Mouse (Mus musculus) leukemia stem cell, adult 10-12 weeks (primary cell): Measurements from ENCODE around the gene AB124611. TPM values are rescaled to one million over a fixed set of nuclear protein-coding genes. Genes with fewer than 3 reads are reported as not detected.

Experiments used
- polyA plus RNA-seq: library from polyadenylated mRNA; stranded (reverse); fragments of >175 nt; gene quantifications from 2 replicates; pipeline ENCODE4 v1.2.3, GENCODE M21; 2012; ENCODE audit warnings: low replicate concordance

AB124611 gene
- polyA plus RNA-seq, result 70.9 and 71.6 TPM in 2 replicates

DNA sequence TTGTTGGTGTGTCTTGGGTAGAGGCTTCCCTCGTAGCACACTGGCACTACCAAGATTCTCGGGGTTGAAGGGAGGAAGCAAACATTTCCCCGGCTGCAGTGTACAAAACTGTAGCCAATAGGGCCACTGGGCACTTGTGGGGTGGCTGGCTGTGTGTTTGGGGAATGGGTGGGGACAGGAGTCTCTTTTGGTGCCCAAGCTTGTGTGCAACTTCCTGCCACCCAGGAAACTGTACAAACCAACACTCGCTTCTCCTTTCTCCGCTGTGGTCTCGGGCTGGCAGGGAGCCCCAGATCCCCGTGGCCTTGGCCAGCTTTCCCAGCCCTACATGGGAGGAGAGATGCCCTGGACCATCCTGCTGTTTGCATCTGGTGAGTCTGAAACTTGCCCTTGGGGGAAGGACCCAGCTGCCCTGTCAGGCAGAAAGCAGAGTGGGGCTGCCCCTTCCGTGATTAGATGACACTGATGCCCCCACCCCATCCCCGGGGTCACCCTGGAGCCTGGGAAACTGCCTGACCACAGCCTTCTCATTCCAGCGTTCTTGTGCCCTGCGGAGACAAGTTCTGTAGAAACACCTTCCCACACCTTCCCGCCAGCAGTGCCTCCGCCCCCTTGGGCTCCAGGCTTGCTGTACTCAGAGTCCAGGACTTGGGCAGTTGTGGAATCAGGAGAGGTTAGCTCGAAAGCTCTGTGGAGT, at the start of gene AB124611:
AB124611 (plus strand) TSS at position 240 of the 697 bp plus-strand sequence.

DNA sequence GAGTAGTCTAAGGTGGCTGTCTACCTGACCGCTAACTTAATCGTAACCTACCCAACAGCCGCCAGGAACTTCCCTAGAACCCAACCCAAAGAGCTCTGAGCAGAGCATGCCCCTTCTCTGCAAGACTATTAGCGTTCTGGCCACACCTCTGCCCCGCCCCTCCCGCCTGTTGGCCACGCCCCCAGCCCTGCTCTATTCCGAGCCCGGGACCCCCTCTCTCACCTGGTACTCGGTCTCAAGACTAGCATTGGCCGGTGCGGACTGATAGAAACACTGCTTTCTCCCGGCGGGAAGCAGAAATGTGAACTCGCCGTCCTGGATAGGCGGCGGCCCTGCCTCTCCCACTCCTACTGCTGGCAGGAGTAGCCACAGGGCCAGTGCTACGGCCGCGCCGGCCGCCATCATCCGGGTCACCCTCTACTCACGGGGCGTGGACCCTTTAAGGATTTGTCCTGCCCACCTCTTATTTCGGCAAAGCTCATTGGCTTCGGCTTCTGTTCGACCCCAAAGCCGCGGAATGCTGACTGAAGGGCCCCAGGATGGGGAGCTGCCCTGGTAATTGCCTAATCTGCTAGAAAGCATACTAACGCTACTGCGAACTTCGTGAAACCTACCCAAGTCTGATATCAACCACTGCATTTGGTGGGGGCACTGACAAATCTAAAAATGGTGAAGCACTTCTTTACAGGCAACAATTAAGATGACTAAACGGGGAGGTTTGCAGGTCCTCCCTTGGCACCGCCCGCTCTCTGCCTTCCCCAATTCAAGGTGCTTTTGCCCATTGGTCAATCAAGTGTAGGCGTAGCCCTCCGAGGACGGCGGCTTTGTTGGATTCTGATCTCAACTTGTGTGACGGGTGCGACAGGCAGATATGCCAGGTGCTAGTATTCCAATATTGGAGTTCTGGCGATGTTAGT, 15.9 kb upstream of the AB124611 start, which contains the start of gene Tmed1:
Tmed1 (minus strand) TSS at position 481 of the 917 bp plus-strand sequence.

DNA sequence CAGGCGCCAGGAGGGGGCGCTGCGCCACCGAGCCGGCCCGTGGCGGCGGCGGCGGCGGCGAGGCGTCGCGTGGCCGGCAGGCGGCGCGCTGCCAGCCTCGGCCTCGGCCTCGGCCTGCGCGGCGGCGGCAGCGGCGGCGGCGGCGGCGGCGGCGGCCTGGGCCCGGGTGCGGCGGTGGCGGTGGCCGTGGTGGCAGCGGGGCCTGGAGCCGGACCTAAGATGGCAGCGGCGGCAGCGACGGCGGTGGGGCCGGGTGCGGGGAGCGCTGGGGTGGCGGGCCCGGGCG, 20.8 kb downstream of the AB124611 start, which contains the start of gene Carm1:
Carm1 (plus strand) TSS at position 106 of the 286 bp plus-strand sequence.

DNA sequence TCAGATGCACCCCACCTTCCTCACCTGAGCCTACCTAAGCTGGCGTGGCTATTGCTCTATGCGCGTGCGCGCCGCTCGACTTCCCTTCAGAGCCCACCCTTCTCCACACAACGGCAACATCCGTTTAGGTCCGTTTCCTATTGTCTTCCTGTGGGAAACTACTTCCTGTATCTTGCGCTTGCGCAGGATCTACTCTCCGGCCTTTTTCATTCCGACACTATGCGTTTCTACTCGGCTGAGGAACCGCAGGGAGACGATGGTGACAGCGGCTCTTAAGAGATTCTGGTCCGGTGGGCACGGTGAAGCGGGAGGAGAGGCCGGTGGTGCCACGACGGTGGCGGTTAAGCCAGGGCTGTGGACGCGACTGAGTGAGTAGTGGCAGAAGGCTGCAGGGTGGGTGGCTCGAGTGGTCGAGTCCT, 66.7 kb downstream of the AB124611 start, which contains the start of the genes Timm29 and Yipf2:
Timm29 (plus strand) TSS at position 20 of the 419 bp plus-strand sequence.
Yipf2 (minus strand) TSS at position 126 of the 419 bp plus-strand sequence.

Other genes starting within 250 kb of the AB124611 start
- 19.7 and 21.5 TPM in 2 replicates for gene Kri1, start 238.2 kb upstream of the AB124611 start, polyA plus RNA-seq
- 15.0 and 27.2 TPM in 2 replicates for gene Cdkn2d, start 234.8 kb upstream of the AB124611 start, polyA plus RNA-seq
- 0.08 TPM in 1 of 2 replicates, not detected in the other for gene Ap1m2, start 213.8 kb upstream of the AB124611 start, polyA plus RNA-seq
- 38.6 and 62.0 TPM in 2 replicates for gene Slc44a2, start 205.5 kb upstream of the AB124611 start, polyA plus RNA-seq
- 37.6 and 56.9 TPM in 2 replicates for gene Ilf3, start 158.3 kb upstream of the AB124611 start, polyA plus RNA-seq
- gene Qtrt1, start 114.3 kb upstream of the AB124611 start, polyA plus RNA-seq, result 64.2 and 75.8 TPM in 2 replicates
- 869 and 1,352 TPM in 2 replicates for gene Dnm2, start 101.3 kb upstream of the AB124611 start, polyA plus RNA-seq
- 8.2 and 14.3 TPM in 2 replicates for gene Tmed1, start 15.9 kb upstream of the AB124611 start, polyA plus RNA-seq
- gene Carm1, start 20.7 kb downstream of the AB124611 start, polyA plus RNA-seq, result 276 and 327 TPM in 2 replicates
- 19.0 and 25.0 TPM in 2 replicates for gene Timm29, start 66.5 kb downstream of the AB124611 start, polyA plus RNA-seq
- 2.5 and 3.0 TPM in 2 replicates for gene Yipf2, start 66.7 kb downstream of the AB124611 start, polyA plus RNA-seq
- gene Smarca4, start 90.0 kb downstream of the AB124611 start, polyA plus RNA-seq, result 291 and 327 TPM in 2 replicates
- gene Ldlr, start 197.3 kb downstream of the AB124611 start, polyA plus RNA-seq, result 5.5 and 9.9 TPM in 2 replicates
- 66.2 and 67.6 TPM in 2 replicates for gene Spc24, start 234.1 kb downstream of the AB124611 start, polyA plus RNA-seq